Mouse (Mus musculus) lung, embryonic 16.5 days (tissue): Measurements from ENCODE around the gene Scamp2. TPM values are rescaled to one million over a fixed set of nuclear protein-coding genes. Genes with fewer than 3 reads are reported as not detected.

Source experiments
- ATAC-seq: fragments of 200-750 bp; cut with Nextera tagmentation; 2 replicates; pipeline ENCODE4 v1.8.0; 2017; ENCODE audit warnings: low read depth, mild to moderate bottlenecking, moderate library complexity
- H3K27ac ChIP-seq: fragments of 300-500 bp; sonication (generic); 2 replicates; pipeline ENCODE4 v1.5.1; 2014; ENCODE audit warnings: mild to moderate bottlenecking, control low read depth, low read length
- H3K27me3 ChIP-seq: fragments of 300-500 bp; sonication (generic); 2 replicates; pipeline ENCODE4 v1.6.1; 2014; ENCODE audit warnings: low read depth, low read length, mixed read lengths; ENCODE audit not compliant: control insufficient read depth, insufficient read depth
- H3K36me3 ChIP-seq: fragments of 300-500 bp; sonication (generic); 2 replicates; pipeline ENCODE4 v1.6.1; 2014; ENCODE audit warnings: low read length; ENCODE audit not compliant: control insufficient read depth, insufficient read depth
- H3K4me1 ChIP-seq: fragments of 300-500 bp; sonication (generic); replicated peaks from 2 replicates; pipeline ENCODE4 v1.6.1; 2014; ENCODE audit warnings: low read length, mixed read lengths; ENCODE audit not compliant: control insufficient read depth, insufficient read depth
- H3K4me2 ChIP-seq: fragments of 300-500 bp; sonication (generic); 2 replicates; pipeline ENCODE4 v1.6.1; 2014; ENCODE audit warnings: low read depth, low read length, control low read depth
- H3K4me3 ChIP-seq: fragments of 300-500 bp; sonication (generic); 2 replicates; pipeline ENCODE4 v1.5.1; 2014; ENCODE audit warnings: mild to moderate bottlenecking, low read length, control low read depth
- H3K9ac ChIP-seq: fragments of 300-500 bp; sonication (generic); 2 replicates; pipeline ENCODE4 v1.6.1; 2014; ENCODE audit warnings: low read length, control low read depth
- H3K9me3 ChIP-seq: fragments of 300-500 bp; sonication (generic); 2 replicates; pipeline ENCODE4 v1.6.1; 2016; ENCODE audit warnings: low read length; ENCODE audit not compliant: control insufficient read depth
- WGBS: fragments of 180-500 bp; shearing (Covaris S2); extraction: QIAGEN DNeasy Blood & Tissue Kit; methylation state at CpG from one replicate; pipeline ENCODE4 v1.1.7; 2014; 5-methylcytosine and 5-hydroxymethylcytosine counted together
- polyA plus RNA-seq: library from polyadenylated mRNA; unstranded; fragments of >200 nt; fragmentation: Nextera tagmentation; extraction: Ambion mirVana; gene quantifications from 2 replicates; pipeline ENCODE4 v1.2.1, GENCODE M21; 2015

The Scamp2 gene
- polyA plus RNA-seq, 1 experiment from 2014 or later: 66.9 TPM

DNA sequence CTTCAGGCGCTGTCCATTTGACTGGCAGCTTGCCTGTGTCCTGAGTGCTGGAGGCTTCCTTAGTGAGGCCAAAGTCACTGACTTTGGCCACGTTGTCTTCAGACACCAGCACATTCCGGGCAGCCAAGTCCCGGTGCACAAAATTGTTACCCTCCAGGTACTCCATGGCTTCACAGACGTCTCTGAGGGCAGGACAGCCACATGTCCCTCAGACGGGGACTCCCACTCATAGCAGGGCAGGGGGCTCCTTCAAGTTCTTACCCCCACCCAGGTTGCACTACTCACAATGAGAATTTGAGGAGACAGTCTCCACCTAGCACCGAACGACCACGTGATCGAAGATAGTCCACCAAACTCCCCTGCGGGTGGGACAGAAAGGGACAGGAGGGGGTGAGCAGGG is 67.1 kb downstream of the Scamp2 start:
- H3K4me3 ChIP-seq: no peak overlapping the region
- peaks cover 43% of the 10 kb centered on the region for H3K36me3 ChIP-seq

DNA sequence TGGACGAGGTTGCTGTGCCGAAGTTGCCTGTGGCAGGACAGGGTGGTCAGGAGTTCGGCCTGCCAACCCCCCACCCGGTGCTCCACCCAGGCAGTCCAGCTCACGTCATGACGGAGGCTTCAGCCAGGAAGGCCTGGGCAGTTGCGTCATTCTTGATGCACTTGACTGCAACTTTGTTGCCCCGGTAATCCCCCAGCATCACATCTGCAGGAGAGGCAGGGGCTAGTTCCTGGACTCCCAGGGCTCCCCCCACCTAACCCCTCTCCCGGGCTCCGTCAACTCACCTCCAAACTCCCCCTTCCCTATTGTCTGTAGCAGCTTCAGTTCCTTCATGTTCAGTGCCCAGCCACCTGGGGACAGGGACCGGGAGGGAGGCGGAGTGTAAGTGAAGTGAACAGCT is 68.0 kb downstream of the Scamp2 start:
- H3K27me3 ChIP-seq: no peaks in the 10 kb centered on the region
- peaks cover 43% of the 10 kb centered on the region for H3K36me3 ChIP-seq
- H3K9me3 ChIP-seq: no peaks in the 10 kb centered on the region
- no peaks in the 10 kb centered on the region for H3K4me1 ChIP-seq
- H3K4me3 ChIP-seq: no peak overlapping the region
- WGBS: 87% methylated on average over 12 of the region's 12 CpGs
- peak; percentile 12; the same call in 1 of the 2 replicates for ATAC-seq
- no peak overlapping the region for H3K27ac ChIP-seq
- no peak overlapping the region for H3K4me2 ChIP-seq
- H3K9ac ChIP-seq: no peak overlapping the region

More for the DNA sequence above, 67.1 kb downstream of the Scamp2 start:
- Histone ChIP-seq H3K27me3 (no peaks in the 10 kb centered on the region), H3K27ac (no peak overlapping the region), H3K9me3 (no peaks in the 10 kb centered on the region), H3K4me2 (no peak overlapping the region), H3K4me1 (no peaks in the 10 kb centered on the region), H3K9ac (no peak overlapping the region)
- ATAC-seq: no peak
- 88% methylated on average over 11 of the region's 11 CpGs for WGBS

DNA sequence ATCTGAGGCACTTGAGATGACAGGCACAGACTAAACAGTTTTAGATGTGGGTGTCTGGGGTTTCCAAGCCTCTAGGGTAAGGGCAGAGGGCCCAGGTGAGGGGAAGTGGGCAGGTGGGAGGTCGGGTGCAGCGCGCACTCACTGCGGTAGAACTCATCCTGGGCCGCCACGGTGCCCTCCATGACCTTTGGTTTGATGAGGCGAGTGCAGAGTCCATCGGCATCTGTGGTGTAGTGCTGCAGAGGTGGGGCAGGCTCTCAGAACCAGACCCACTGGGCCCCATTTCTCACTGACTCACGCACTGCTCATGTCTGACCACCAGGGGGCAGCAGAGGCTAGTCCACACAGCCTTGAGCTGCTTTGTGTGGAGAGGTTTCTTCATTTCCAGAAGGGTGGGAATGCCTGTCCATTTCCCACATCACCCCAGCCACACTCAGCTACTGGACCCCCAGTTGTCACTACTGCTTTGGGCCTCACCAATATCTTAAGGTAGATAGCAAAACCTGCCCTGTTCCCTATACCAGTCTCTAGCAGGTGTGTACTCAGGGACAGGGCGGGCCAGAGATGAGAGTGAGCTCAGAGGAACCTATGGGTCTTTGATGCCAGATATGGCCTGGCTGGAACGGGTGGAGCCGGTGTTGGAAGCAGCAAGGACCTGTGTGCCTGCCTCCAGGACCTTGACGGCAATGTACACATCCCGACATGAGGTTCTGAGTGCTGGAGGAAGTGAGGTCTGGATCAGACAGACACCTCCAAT is 68.6 kb downstream of the Scamp2 start:
- Histone ChIP-seq H3K27me3 (no peaks in the 10 kb centered on the region), H3K4me3 (no peak overlapping the region), H3K27ac (no peak overlapping the region), H3K9ac (no peak overlapping the region), H3K4me2 (no peak overlapping the region), H3K36me3 (peaks cover 43% of the 10 kb centered on the region), H3K4me1 (no peaks in the 10 kb centered on the region; the same call in 1 of the 2 replicates), H3K9me3 (no peaks in the 10 kb centered on the region)
- peak; percentile 69 for ATAC-seq
- WGBS: 64% methylated on average over 14 of the region's 14 CpGs

DNA sequence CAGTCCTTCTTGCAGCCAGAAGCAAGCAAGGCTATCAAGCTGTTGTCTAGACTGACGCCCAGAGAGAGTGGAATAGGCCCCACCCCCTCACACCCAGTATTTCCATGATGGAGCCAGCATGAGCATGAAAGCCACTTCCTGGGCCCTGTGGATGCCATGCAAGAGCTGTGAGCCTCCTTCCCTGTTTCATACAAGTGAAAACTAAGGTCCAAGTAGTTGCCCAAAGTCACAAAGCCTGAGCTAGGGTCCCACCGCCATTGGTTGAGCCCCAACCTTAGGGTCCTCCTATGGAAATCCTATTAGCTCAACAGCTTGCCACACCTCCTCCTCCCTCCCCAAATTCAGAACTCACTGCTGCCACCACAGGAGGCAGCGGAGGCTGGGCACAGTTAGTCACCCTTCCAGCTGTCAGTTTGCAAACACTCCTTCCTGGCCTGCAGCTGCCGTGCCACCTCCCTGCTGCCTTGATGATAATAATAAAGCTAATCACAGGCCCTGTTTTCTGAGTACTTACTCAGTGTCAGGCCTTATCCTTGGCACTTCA is 72.8 kb downstream of the Scamp2 start:
- H3K27me3 ChIP-seq: no peaks in the 10 kb centered on the region
- H3K4me1 ChIP-seq: peaks cover 17% of the 10 kb centered on the region
- no peak overlapping the region for H3K27ac ChIP-seq
- no peak overlapping the region for H3K4me3 ChIP-seq
- no peak overlapping the region for H3K4me2 ChIP-seq
- no peak overlapping the region for H3K9ac ChIP-seq
- ATAC-seq: no peak
- H3K9me3 ChIP-seq: no peaks in the 10 kb centered on the region
- H3K36me3 ChIP-seq: peaks cover 15% of the 10 kb centered on the region
- 41% methylated on average over 4 of the region's 4 CpGs for WGBS

DNA sequence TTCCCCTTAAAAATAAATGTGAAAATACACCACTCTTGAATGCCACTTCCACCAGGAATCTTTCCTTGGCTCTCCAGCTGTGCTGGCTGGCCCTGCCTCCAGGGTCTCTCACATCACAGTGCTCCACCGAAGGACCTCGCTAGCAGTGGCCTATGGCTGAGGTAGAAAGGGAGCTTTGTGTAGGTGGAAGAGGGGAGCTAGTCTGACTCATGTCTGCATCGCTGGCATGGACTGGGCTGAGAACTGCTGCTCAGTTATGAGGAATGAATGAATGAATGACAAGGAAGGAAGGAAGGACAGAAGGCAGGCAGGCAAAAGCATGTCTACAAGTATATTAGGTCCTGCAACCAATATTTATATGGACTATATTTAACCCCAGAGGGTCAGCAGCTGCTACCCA is 76.5 kb downstream of the Scamp2 start:
- Histone ChIP-seq H3K9ac (peak overlapping the region; percentile 53; the same call in 1 of the 2 replicates), H3K36me3 (peaks cover 5% of the 10 kb centered on the region), H3K4me2 (peak overlapping the region; percentile 47), H3K4me1 (peaks cover 47% of the 10 kb centered on the region), H3K27me3 (no peaks in the 10 kb centered on the region), H3K9me3 (no peaks in the 10 kb centered on the region), H3K4me3 (no peak overlapping the region), H3K27ac (peak overlapping the region; percentile 95)
- WGBS: 49% methylated on average over 3 of the region's 3 CpGs
- ATAC-seq: no peak; the same call in 1 of the 2 replicates

DNA sequence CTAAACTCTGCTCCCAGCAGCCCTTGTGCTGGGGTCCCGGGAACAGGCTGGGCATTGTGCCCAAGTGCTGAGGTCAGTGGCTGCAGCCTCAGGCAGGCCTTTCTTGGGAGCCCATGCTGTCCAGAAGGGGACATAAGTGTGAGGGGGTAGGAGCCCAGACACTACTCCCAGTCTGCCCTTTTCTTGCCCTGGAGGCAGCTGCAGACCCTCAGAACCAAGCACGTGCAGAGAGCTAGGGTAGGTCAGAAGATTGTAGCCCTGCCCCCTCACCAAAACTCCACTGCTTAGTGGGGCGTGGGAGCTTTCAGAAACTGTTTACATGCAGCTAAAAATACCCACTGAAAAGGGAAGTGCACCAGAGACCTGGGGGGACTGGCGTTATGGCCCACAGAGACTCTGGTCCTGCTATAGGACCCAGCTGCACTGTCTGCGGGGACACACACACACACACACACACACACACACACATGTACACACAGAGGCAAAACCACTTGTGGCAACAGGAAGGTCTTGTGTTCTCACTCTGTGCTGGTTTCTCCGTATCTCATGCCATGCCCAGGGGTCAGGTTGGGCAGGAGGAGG is 77.1 kb downstream of the Scamp2 start:
- Histone ChIP-seq H3K4me2 (peak overlapping the region; percentile 47), H3K4me3 (0 out of 2 replicates have a peak overlapping the region, but pooled peaks have one; percentile 2), H3K9me3 (no peaks in the 10 kb centered on the region), H3K36me3 (peaks cover 5% of the 10 kb centered on the region), H3K27me3 (no peaks in the 10 kb centered on the region), H3K9ac (peak overlapping the region; percentile 53), H3K27ac (peak overlapping the region; percentile 95), H3K4me1 (peaks cover 49% of the 10 kb centered on the region)
- 10% methylated on average over 6 of the region's 6 CpGs for WGBS
- ATAC-seq: peak; percentile 74

Other genes starting within 250 kb of the Scamp2 start
- gene Ppcdc, start 120.8 kb upstream of the Scamp2 start, polyA plus RNA-seq: 24.8 and 27.6 TPM in 2 replicates
- gene Scamp5, start 92.9 kb upstream of the Scamp2 start, polyA plus RNA-seq: 6.2 and 7.0 TPM in 2 replicates
- gene Rpp25, start 56.9 kb upstream of the Scamp2 start, polyA plus RNA-seq: 2.1 TPM in 2 replicates
- gene Cox5a, start 39.7 kb upstream of the Scamp2 start, polyA plus RNA-seq: 448 and 496 TPM in 2 replicates
- gene Fam219b, start 23.4 kb upstream of the Scamp2 start, polyA plus RNA-seq: 18.3 and 19.0 TPM in 2 replicates
- gene Mpi, start 8.2 kb upstream of the Scamp2 start, polyA plus RNA-seq: 38.6 and 40.9 TPM in 2 replicates
- gene Ulk3, start 28.5 kb downstream of the Scamp2 start, polyA plus RNA-seq: 17.3 and 17.9 TPM in 2 replicates
- not detected in 2 replicates for gene Cplx3, start 45.3 kb downstream of the Scamp2 start, polyA plus RNA-seq
- gene Lman1l, start 59.8 kb downstream of the Scamp2 start, polyA plus RNA-seq: not detected in 2 replicates
- gene Csk, start 92.7 kb downstream of the Scamp2 start, polyA plus RNA-seq: 25.5 and 27.8 TPM in 2 replicates
- gene Cyp1a2, start 122.8 kb downstream of the Scamp2 start, polyA plus RNA-seq: not detected in 2 replicates
- gene Cyp1a1, start 127.0 kb downstream of the Scamp2 start, polyA plus RNA-seq: 0.13 TPM in 1 of 2 replicates, not detected in the other
- 31.1 TPM in 2 replicates for gene Edc3, start 147.6 kb downstream of the Scamp2 start, polyA plus RNA-seq
- 76.6 and 89.5 TPM in 2 replicates for gene Clk3, start 204.9 kb downstream of the Scamp2 start, polyA plus RNA-seq